Mouse (Mus musculus) embryonic fibroblast, embryonic 13.5 days (primary cell): ENCODE data around the gene Naa38. TPM values are rescaled to one million over a fixed set of nuclear protein-coding genes. Genes with fewer than 3 reads are reported as not detected.
"Not testable (repeated sequence)": the region's sequence is repeated elsewhere in the genome, so short reads cannot be mapped to it uniquely, and the experiment has no call there.

Experiments used
- H3K27ac ChIP-seq: 2 replicates; pipeline ENCODE4 v1.5.1; 2012; ENCODE audit warnings: low read length, control low read depth, inconsistent platforms; ENCODE audit not compliant: insufficient read depth
- H3K4me1 ChIP-seq: 2 replicates; pipeline ENCODE4 v1.6.1; 2011; ENCODE audit warnings: low read length; ENCODE audit not compliant: control insufficient read depth, insufficient read depth
- H3K4me3 ChIP-seq: 2 replicates; pipeline ENCODE4 v1.5.1; 2011; ENCODE audit warnings: mild to moderate bottlenecking, control low read depth, low read length; ENCODE audit not compliant: insufficient read depth
- CTCF ChIP-seq: IDR thresholded peaks from 2 replicates; pipeline ENCODE4 v1.5.1; 2011; ENCODE audit warnings: mild to moderate bottlenecking, control low read depth, low read length, moderate library complexity, borderline replicate concordance; ENCODE audit not compliant: insufficient read depth
- POLR2A ChIP-seq: IDR thresholded peaks from 2 replicates; pipeline ENCODE4 v1.6.1; 2011; ENCODE audit warnings: low read depth, mild to moderate bottlenecking, control low read depth, low read length, moderate library complexity
- polyA plus RNA-seq: library from polyadenylated mRNA; stranded (reverse); fragments of >200 nt; gene quantifications from 2 replicates; pipeline ENCODE4 v1.2.4, GENCODE M21; 2011; ENCODE audit warnings: low read depth; ENCODE audit not compliant: missing spikeins, insufficient read length

Gene Naa38
- polyA plus RNA-seq, 1 experiment = 81.1 TPM

- TF ChIP-seq POLR2A (no peak), CTCF (no peak)
- Histone ChIP-seq H3K27ac (no peak overlapping the region), H3K4me3 (no peak overlapping the region), H3K4me1 (no peaks in the 10 kb centered on the region)
These were observed 6.6 kb upstream of the Naa38 start for GRCm38 (mm10) chr11:69388680-69389079.

- TF ChIP-seq POLR2A = no peak
- TF ChIP-seq CTCF = no peak
- Histone ChIP-seq H3K4me1 (no peaks in the 10 kb centered on the region), H3K4me3 (no peak overlapping the region), H3K27ac (no peak overlapping the region)
These were observed 5.5 kb upstream of the Naa38 start for GRCm38 (mm10) chr11:69389531-69390399.

- Histone ChIP-seq H3K27ac (no peak overlapping the region), H3K4me1 (no peaks in the 10 kb centered on the region)
- TF ChIP-seq POLR2A (no peak), CTCF (no peak)
These were observed 4.8 kb upstream of the Naa38 start for GRCm38 (mm10) chr11:69390400-69391034.

DNA sequence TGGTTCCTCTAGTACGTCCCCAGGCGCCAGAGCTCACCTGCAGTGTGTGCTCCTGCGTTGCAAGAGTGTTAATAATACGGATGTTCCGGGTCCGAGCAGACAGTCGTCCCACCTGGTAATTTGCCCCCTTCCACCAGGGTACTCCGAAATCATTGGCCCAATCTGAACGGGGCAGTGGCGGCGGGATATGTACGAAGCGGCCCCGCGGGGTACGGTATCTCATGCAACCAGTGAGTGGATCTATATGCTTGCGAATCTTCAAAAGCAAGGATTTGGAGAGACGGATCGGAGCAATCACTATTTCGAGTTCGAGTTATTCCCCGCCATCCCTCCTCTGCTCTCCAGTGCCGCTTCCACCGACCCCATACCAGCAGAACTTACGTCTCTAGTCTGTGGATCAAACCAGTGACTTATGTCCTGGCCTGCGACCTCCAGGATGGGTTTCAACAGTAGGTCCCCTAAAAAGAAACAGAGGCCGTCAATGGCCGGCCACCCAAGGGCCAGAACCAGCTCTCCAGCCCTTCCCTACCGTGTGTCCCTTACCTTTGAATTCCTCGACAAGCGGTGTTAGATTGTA, 608 bp upstream of the Naa38 start:
- peak overlapping the region; percentile 87 for H3K4me3 ChIP-seq
- not testable (repeated sequence) for H3K27ac ChIP-seq, H3K4me1 ChIP-seq

More at GRCm38 (mm10) chr11:69390400-69391034, 4.8 kb upstream of the Naa38 start:
- H3K4me3 ChIP-seq = no peak overlapping the region

- peak overlapping the region; percentile 94 for H3K27ac ChIP-seq
- H3K4me3 ChIP-seq = peak overlapping the region; percentile 87
- TF ChIP-seq POLR2A (peak; percentile 86), CTCF (no peak)
- H3K4me1 ChIP-seq = peaks cover 4% of the 10 kb centered on the region; the same call in 1 of the 2 replicates
These were observed 517 bp downstream of the Naa38 start for GRCm38 (mm10) chr11:69395634-69396373.

- peaks cover 4% of the 10 kb centered on the region; the same call in 1 of the 2 replicates for H3K4me1 ChIP-seq
- no peak for TF ChIP-seq CTCF
- TF ChIP-seq POLR2A = peak; percentile 30; the same call in 1 of the 2 replicates
- peak overlapping the region; percentile 94 for H3K27ac ChIP-seq
- H3K4me3 ChIP-seq = peak overlapping the region; percentile 85
These were observed 1.5 kb downstream of the Naa38 start for GRCm38 (mm10) chr11:69396772-69397171.

DNA sequence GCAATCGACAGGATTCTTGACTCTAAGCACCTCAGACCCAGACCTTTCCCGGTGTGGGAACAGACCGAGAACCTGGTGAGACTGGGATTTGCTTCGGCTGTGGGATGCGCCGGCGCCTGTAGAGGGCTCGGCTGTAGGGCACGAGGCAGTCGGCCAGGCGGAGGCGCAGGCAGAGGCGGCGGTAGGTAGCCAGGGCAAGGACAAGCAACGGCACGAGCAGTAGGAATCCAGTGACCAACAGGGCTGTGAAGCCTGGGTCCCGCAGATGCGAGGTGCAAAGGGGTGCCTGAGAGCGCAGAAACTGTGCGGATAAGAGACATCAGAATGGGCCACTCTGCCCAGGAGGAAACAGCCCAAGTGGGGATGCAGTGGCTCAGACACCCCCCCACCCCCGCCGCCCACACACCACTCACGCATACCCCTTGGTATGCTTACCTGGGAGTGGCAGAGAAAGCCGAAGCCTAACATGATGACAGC, 2.3 kb downstream of the Naa38 start:
- TF ChIP-seq POLR2A (no peak), CTCF (no peak)
- H3K27ac ChIP-seq = peak overlapping the region; percentile 94
- peaks cover 4% of the 10 kb centered on the region; the same call in 1 of the 2 replicates for H3K4me1 ChIP-seq
- peak overlapping the region; percentile 85 for H3K4me3 ChIP-seq

DNA sequence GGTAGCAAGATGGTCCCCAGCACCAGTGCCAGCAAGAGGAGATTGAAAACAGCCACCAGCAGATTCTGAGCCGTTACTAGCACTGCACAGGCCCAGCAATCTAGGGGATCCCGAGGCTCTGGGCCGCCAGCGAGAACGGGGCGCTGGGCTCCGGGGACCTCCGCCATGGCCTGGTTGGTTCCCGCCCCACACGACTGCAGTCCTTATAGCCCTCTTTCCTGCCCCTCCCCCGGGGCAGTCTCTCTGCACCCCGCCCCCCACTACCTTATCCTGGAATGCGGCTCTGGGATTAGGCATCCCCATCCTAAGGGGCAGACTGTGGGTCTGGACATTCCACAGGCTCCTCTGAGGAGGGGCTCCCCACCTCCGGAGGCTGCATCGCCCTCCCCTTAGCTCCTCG, 2.8 kb downstream of the Naa38 start, which contains the start of gene Tmem88:
Gene Tmem88, minus strand, starts transcription at position 176 of the 400 bp plus-strand sequence.
- TF ChIP-seq POLR2A (peak; percentile 53), CTCF (no peak)
- Histone ChIP-seq H3K4me1 (peaks cover 4% of the 10 kb centered on the region; the same call in 1 of the 2 replicates), H3K4me3 (peak within 1 kb of the TSS; percentile 85), H3K27ac (peak within 1 kb of the TSS; percentile 94)

GRCm38 (mm10) chr11:69398486-69399200, 3.4 kb downstream of the Naa38 start:
- TF ChIP-seq POLR2A (no peak), CTCF (no peak)
- Histone ChIP-seq H3K4me3 (no peak overlapping the region), H3K4me1 (peaks cover 4% of the 10 kb centered on the region; the same call in 1 of the 2 replicates), H3K27ac (0 out of 2 replicates have a peak overlapping the region, but pooled peaks have one; percentile 94)
